Mouse (Mus musculus) heart, embryonic 14.5 days (tissue): Measurements from ENCODE around the gene Angptl1. TPM values are rescaled to one million over a fixed set of nuclear protein-coding genes. Genes with fewer than 3 reads are reported as not detected.
A peak's percentile ranks its signal among the peaks of the same experiment; 100 is the strongest.

Experiments used
- ATAC-seq: fragments of 200-750 bp; cut with Nextera tagmentation; 2 replicates; pipeline ENCODE4 v1.8.0; 2017; ENCODE audit warnings: low read depth, moderate TSS enrichment; ENCODE audit not compliant: insufficient number of reproducible peaks, insufficient read depth, low FRiP score
- H3K27ac ChIP-seq, 2 experiments: fragments of 200-500 bp in 1 of 2; fragments of 300-500 bp in 1 of 2; sonication (generic) in 1 of 2; replicated peaks in 1 of 2; 2 replicates each; pipeline ENCODE4 v1.5.1; 2012 to 2014; ENCODE audit warnings: low read depth in 2 of 2, low read length in 2 of 2, control low read depth in 1 of 2, mild to moderate bottlenecking in 1 of 2, mixed read lengths in 1 of 2; ENCODE audit not compliant: control insufficient read depth in 1 of 2, insufficient read depth in 1 of 2
- H3K27me3 ChIP-seq: fragments of 300-500 bp; sonication (generic); 2 replicates; pipeline ENCODE4 v1.6.1; 2014; ENCODE audit warnings: mild to moderate bottlenecking, low read length, control low read depth; ENCODE audit not compliant: control insufficient read depth, insufficient read depth
- H3K36me3 ChIP-seq: fragments of 300-500 bp; sonication (generic); 2 replicates; pipeline ENCODE4 v1.6.1; 2014; ENCODE audit warnings: mild to moderate bottlenecking, control low read depth, low read length, mixed read lengths; ENCODE audit not compliant: control insufficient read depth, insufficient read depth
- H3K4me1 ChIP-seq, 2 experiments: fragments of 200-500 bp in 1 of 2; fragments of 300-500 bp in 1 of 2; sonication (generic) in 1 of 2; 2 replicates each; pipeline ENCODE4 v1.6.1; 2012 to 2014; ENCODE audit warnings: low read length in 2 of 2, control low read depth in 1 of 2, mixed read lengths in 1 of 2; ENCODE audit not compliant: control insufficient read depth in 2 of 2, insufficient read depth in 2 of 2
- H3K4me2 ChIP-seq: fragments of 300-500 bp; sonication (generic); 2 replicates; pipeline ENCODE4 v1.6.1; 2014; ENCODE audit warnings: mild to moderate bottlenecking, low read length
- H3K4me3 ChIP-seq, 2 experiments: fragments of 200-500 bp in 1 of 2; fragments of 300-500 bp in 1 of 2; sonication (generic) in 1 of 2; 2 replicates each; pipeline ENCODE4 v1.5.1; 2012 to 2014; ENCODE audit warnings: low read length in 2 of 2, mild to moderate bottlenecking in 2 of 2, control low read depth in 1 of 2, low read depth in 1 of 2, moderate library complexity in 1 of 2; ENCODE audit not compliant: control insufficient read depth in 1 of 2, insufficient read depth in 1 of 2
- H3K9ac ChIP-seq: fragments of 300-500 bp; sonication (generic); 2 replicates; pipeline ENCODE4 v1.6.1; 2014; ENCODE audit warnings: mild to moderate bottlenecking, low read length
- H3K9me3 ChIP-seq: fragments of 300-500 bp; sonication (generic); 2 replicates; pipeline ENCODE4 v1.6.1; 2016; ENCODE audit warnings: low read length, control low read depth; ENCODE audit not compliant: control insufficient read depth
- WGBS: fragments of 180-500 bp; shearing (Covaris S2); extraction: QIAGEN DNeasy Blood & Tissue Kit; methylation state at CpG from one replicate; pipeline ENCODE4 v1.1.7; 2014; 5-methylcytosine and 5-hydroxymethylcytosine counted together
- polyA plus RNA-seq: library from polyadenylated mRNA; unstranded; fragments of >200 nt; fragmentation: Nextera tagmentation; extraction: Ambion mirVana; gene quantifications from 2 replicates; pipeline ENCODE4 v1.2.1, GENCODE M21; 2014

Gene Angptl1
- polyA plus RNA-seq, 1 experiment from 2014 or later = 4.2 TPM

DNA sequence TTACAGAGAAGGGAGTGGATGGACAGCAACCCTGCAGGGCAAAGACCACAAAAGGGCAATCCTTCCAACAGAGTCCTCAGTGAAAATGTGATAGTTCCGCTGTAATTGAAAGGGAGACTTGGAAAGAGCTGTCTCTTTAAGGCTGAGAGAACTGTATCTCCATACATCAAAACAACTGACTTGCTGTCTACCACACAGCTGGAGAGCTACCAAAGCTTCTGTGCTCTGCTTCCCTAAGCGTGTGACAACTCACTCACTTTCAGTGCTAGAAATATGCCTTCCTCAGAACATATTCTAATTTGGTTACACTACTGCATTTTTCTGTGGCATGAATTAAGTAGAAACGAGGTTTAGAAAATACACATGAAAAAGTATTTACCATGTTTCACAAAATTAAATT, 25.9 kb downstream of the Angptl1 start:
- Histone ChIP-seq H3K9ac (no peak overlapping the region), H3K27me3 (no peaks in the 10 kb centered on the region), H3K4me3 (no peak overlapping the region), H3K4me2 (no peak overlapping the region), H3K9me3 (no peaks in the 10 kb centered on the region), H3K36me3 (0 out of 2 replicates have a peak, but pooled peaks cover 7% of the 10 kb centered on the region), H3K27ac (peak overlapping the region in 1 of 2 experiments; percentile 35; a peak in 3 of 4 replicates), H3K4me1 (peaks cover 13 to 38% of the 10 kb centered on the region in 2 experiments)
- WGBS = 56% methylated on average over 3 of the region's 3 CpGs
- ATAC-seq = no peak

DNA sequence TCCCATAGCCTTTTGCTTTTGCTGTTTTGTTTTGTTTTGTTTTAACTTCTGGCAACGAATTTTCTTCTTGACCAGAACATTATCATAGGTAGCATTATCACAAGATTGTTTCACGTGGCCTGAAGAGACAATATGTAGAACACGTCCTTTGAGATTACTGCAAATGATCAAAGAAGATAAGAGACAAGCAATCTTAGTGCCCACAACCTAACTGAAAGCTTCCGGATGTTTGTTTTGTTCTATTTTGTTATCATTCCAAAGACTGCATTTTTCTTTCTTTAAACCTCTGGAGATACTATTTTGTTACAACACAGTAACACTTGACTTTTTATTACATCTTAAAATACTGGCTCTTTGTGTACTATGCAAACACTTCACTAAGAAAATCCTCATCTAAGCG, 31.7 kb downstream of the Angptl1 start:
- H3K27me3 ChIP-seq = no peaks in the 10 kb centered on the region
- no peaks in the 10 kb centered on the region for H3K9me3 ChIP-seq
- WGBS = 65% methylated on average over 5 of the region's 5 CpGs
- H3K4me1 ChIP-seq = peaks cover 7 to 23% of the 10 kb centered on the region in 2 experiments
- no peak overlapping the region for H3K4me2 ChIP-seq
- no peak for ATAC-seq
- peaks cover 19% of the 10 kb centered on the region for H3K36me3 ChIP-seq
- H3K9ac ChIP-seq = no peak overlapping the region
- no peak overlapping the region for H3K27ac ChIP-seq
- no peak overlapping the region for H3K4me3 ChIP-seq

DNA sequence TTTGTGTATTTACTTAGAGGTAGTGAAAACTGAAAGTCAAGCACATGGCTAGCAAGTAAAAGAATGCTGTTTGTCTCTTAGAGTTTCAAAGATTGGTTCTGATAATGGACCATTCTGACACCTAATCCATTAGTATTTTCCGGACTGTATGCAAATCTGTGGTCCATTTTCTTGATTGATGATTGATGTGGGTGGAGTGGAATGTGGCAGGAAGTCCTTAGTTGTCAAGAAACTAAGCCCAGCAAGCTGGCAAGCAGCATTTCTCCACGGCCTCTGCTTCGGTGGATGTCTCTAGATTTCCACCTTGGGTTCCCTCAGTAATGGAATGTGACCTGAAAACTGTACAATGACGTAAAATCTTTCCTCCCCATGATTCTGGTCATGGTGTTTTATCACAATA, 32.3 kb downstream of the Angptl1 start:
- H3K4me3 ChIP-seq = no peak overlapping the region
- WGBS = 68% methylated on average over 4 of the region's 4 CpGs
- peaks cover 7 to 22% of the 10 kb centered on the region in 2 experiments for H3K4me1 ChIP-seq
- no peaks in the 10 kb centered on the region for H3K27me3 ChIP-seq
- no peak for ATAC-seq
- H3K27ac ChIP-seq = no peak overlapping the region
- peaks cover 19% of the 10 kb centered on the region for H3K36me3 ChIP-seq
- no peak overlapping the region for H3K9ac ChIP-seq
- no peaks in the 10 kb centered on the region for H3K9me3 ChIP-seq
- H3K4me2 ChIP-seq = no peak overlapping the region

DNA sequence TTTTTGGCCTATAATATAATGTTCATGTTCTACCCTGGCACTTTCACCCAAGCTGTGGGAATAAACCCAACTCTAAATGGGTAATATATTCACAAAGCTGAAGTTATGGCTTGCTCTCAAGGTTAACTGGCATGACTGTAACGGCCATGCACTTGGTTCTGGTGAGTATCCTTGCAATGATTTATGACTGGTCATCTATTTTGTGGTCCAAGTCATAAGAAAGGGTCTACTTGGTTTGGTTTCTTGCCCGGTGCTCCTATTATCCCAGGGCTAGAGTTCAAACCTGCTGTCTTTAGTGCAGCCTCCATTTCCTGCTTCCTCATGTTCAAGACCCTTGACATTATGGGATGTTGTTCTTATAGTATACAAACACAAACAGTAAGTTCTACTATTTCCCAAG, 46.4 kb downstream of the Angptl1 start:
- WGBS = 76% methylated on average over 2 of the region's 2 CpGs
- H3K4me1 ChIP-seq = no peaks in the 10 kb centered on the region
- ATAC-seq = no peak

DNA sequence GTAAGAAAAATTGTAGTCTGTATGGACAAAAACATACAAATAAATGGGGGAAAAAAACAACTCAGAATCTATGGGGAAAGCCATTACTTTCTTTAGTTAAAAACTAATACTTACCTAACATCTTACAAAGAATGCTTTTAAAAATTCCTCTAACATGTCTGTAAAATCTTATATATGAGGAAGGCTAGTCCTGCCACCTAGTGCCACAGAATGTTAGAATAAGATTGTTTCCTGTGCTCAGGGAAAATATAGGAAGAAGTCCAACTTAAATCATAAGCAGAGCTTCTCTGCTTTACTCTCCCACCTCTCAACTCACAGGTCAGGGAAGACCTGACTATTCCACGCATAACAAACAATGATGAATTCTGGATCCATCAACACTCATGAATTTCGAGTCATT, 47.5 kb downstream of the Angptl1 start:
- Histone ChIP-seq H3K4me3 (no peak overlapping the region), H3K27me3 (no peaks in the 10 kb centered on the region), H3K9me3 (no peaks in the 10 kb centered on the region), H3K4me2 (no peak overlapping the region), H3K36me3 (peaks cover 45% of the 10 kb centered on the region), H3K4me1 (no peaks in the 10 kb centered on the region), H3K27ac (no peak overlapping the region), H3K9ac (no peak overlapping the region)
- 87% methylated on average over 2 of the region's 2 CpGs for WGBS
- no peak for ATAC-seq

More for the DNA sequence above, 46.4 kb downstream of the Angptl1 start:
- H3K4me2 ChIP-seq = no peak overlapping the region
- H3K27me3 ChIP-seq = no peaks in the 10 kb centered on the region
- H3K9ac ChIP-seq = no peak overlapping the region
- peaks cover 45% of the 10 kb centered on the region for H3K36me3 ChIP-seq
- H3K9me3 ChIP-seq = no peaks in the 10 kb centered on the region
- no peak overlapping the region for H3K27ac ChIP-seq
- no peak overlapping the region for H3K4me3 ChIP-seq

DNA sequence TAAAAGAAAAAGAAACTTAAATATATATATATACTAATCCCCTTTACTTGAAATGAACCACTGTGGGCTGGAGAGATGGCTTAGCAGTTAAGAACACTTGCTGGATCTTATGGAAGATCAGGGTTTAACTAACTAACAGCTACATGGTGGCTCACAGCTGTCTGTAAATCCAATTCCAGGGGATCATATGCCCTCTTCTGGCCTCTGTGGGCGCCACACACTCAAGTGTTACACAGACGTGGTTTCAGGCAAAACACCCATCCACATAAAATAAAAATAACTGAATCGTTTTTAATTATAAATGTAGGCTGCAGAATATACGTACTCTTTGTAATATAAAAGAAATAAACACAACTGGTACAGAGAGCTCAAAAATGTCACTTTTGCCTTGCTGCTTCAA, 50.5 kb downstream of the Angptl1 start:
- Histone ChIP-seq H3K27ac (no peak overlapping the region), H3K4me1 (no peaks in the 10 kb centered on the region), H3K9ac (no peak overlapping the region), H3K4me3 (no peak overlapping the region), H3K4me2 (no peak overlapping the region), H3K27me3 (no peaks in the 10 kb centered on the region), H3K9me3 (no peaks in the 10 kb centered on the region), H3K36me3 (peaks cover 26% of the 10 kb centered on the region)
- no peak for ATAC-seq
- 87% methylated on average over 4 of the region's 4 CpGs for WGBS

DNA sequence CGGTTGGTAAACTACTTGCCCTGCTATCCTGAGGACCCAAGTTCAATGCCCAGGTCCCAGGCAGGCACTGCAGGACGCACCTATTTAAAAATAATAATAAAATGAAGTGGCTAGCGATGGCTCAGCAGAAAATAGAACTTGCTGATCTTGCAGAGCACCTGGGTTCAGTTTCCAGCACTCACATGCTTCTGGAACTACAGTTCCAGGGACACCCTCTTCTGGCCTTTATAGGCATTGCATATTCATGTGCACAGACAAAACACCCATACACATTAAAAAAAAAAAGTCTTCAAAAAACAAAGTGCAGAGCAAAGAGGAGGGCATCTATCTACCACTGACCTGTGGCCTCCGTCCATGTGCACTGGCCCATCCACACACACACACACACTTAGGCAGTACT, 53.2 kb downstream of the Angptl1 start:
- Histone ChIP-seq H3K4me2 (no peak overlapping the region), H3K9me3 (no peaks in the 10 kb centered on the region), H3K27me3 (no peaks in the 10 kb centered on the region), H3K4me3 (no peak overlapping the region), H3K9ac (no peak overlapping the region), H3K36me3 (peaks cover 13% of the 10 kb centered on the region), H3K27ac (no peak overlapping the region), H3K4me1 (peaks cover 0 to 4% of the 10 kb centered on the region in 2 experiments; a peak in 2 of 4 replicates)
- WGBS = 91% methylated on average over 4 of the region's 4 CpGs
- no peak for ATAC-seq

DNA sequence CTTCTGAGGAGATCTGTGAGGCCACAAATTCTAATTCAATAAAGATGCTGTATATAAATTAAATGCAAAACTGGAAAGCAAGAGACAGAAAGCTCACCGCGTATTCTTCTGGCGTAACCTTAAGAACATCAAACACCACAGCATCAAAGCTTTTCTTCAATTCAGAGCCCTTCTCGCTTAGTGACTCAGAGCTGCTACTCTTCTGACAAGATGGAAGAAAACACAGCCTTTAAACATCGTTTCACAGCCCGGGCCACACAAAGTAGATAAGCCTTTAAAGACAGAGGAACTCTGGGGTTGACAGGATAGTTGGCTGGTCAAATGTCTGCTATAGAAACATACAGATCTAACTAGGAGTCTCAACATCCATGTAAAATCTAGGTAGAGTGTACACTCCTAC, 63.3 kb downstream of the Angptl1 start:
- 73% methylated on average over 6 of the region's 6 CpGs for WGBS
- H3K36me3 ChIP-seq = peaks cover 24% of the 10 kb centered on the region; the same call in 1 of the 2 replicates

More for the DNA sequence above, 63.3 kb downstream of the Angptl1 start:
- no peaks in the 10 kb centered on the region for H3K27me3 ChIP-seq
- no peak for ATAC-seq
- no peak overlapping the region for H3K9ac ChIP-seq
- no peak overlapping the region for H3K27ac ChIP-seq
- no peaks in the 10 kb centered on the region for H3K9me3 ChIP-seq
- no peak overlapping the region for H3K4me3 ChIP-seq
- H3K4me1 ChIP-seq = no peaks in the 10 kb centered on the region; a peak in 1 of 4 replicates
- H3K4me2 ChIP-seq = no peak overlapping the region
